Mouse (Mus musculus) hindbrain, embryonic 13.5 days (tissue): ENCODE measurements around the gene Nktr. TPM values are rescaled to one million over a fixed set of nuclear protein-coding genes. Genes with fewer than 3 reads are reported as not detected.

Experiments
- ATAC-seq: fragments of 200-750 bp; cut with Nextera tagmentation; 2 replicates; pipeline ENCODE4 v1.8.0; 2017; ENCODE audit warnings: moderate TSS enrichment; ENCODE audit not compliant: low FRiP score
- H3K27ac ChIP-seq: fragments of 300-500 bp; sonication (generic); 2 replicates; pipeline ENCODE4 v1.5.1; 2015; ENCODE audit warnings: inconsistent platforms, mild to moderate bottlenecking, moderate library complexity
- H3K27me3 ChIP-seq: fragments of 300-500 bp; sonication (generic); 2 replicates; pipeline ENCODE4 v1.6.1; 2015; ENCODE audit warnings: mild to moderate bottlenecking, inconsistent platforms
- H3K36me3 ChIP-seq: fragments of 300-500 bp; sonication (generic); 2 replicates; pipeline ENCODE4 v1.6.1; 2015; ENCODE audit warnings: mild to moderate bottlenecking, inconsistent platforms
- H3K4me1 ChIP-seq: fragments of 300-500 bp; sonication (generic); replicated peaks from 2 replicates; pipeline ENCODE4 v1.6.1; 2015; ENCODE audit warnings: inconsistent platforms
- H3K4me2 ChIP-seq: fragments of 300-500 bp; sonication (generic); 2 replicates; pipeline ENCODE4 v1.6.1; 2015; ENCODE audit warnings: inconsistent platforms, mild to moderate bottlenecking, moderate library complexity
- H3K4me3 ChIP-seq: fragments of 300-500 bp; sonication (generic); 2 replicates; pipeline ENCODE4 v1.5.1; 2015; ENCODE audit warnings: mild to moderate bottlenecking, inconsistent platforms
- H3K9ac ChIP-seq: fragments of 300-500 bp; sonication (generic); 2 replicates; pipeline ENCODE4 v1.6.1; 2015; ENCODE audit warnings: mild to moderate bottlenecking, inconsistent platforms
- H3K9me3 ChIP-seq: fragments of 300-500 bp; sonication (generic); 2 replicates; pipeline ENCODE4 v1.6.1; 2016; ENCODE audit warnings: inconsistent platforms
- WGBS: fragments of 180-500 bp; shearing (Covaris S2); methylation state at CpG from one replicate; pipeline ENCODE4 v1.1.7; 2015; 5-methylcytosine and 5-hydroxymethylcytosine counted together
- polyA plus RNA-seq: library from polyadenylated mRNA; unstranded; fragments of >200 nt; fragmentation: Nextera tagmentation; extraction: Ambion mirVana; gene quantifications from 2 replicates; pipeline ENCODE4 v1.2.1, GENCODE M21; 2015

Gene Nktr
- polyA plus RNA-seq, 1 experiment from 2014 or later: 67.4 TPM

- no peak overlapping the region for H3K27ac ChIP-seq
- H3K4me3 ChIP-seq: no peak overlapping the region
- no peak overlapping the region for H3K9ac ChIP-seq
- no peak overlapping the region for H3K4me2 ChIP-seq
- no peaks in the 10 kb centered on the region for H3K27me3 ChIP-seq
- ATAC-seq: no peak
- peaks cover 8% of the 10 kb centered on the region for H3K4me1 ChIP-seq
- H3K36me3 ChIP-seq: peaks cover 72% of the 10 kb centered on the region
- WGBS: 81% methylated on average over 7 of the region's 7 CpGs
- H3K9me3 ChIP-seq: no peaks in the 10 kb centered on the region
Observed at GRCm38 (mm10) chr9:121684702-121685101, 34.3 kb upstream of the Nktr start.

DNA sequence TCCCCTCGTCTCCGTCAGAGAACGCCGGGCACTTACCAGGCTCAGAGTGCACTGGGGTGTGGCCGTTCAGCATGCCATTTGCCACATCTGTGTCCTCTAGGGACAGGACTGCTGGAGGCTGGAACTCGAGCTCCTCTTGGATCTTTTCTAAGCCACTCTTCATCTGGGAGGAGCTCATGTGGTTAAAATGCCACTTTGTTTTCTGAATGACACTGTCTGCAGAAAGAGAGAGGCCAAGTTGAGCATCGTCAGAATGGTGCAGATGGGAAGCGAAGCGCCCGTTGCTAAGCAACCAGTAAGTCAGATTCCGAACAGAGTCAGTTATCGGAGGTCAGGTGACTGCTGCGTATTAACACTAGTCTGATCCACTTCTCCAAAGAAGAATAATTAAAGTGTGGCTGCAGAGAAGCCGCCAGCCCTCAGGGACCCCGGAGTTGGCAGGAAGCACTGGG, 28.7 kb upstream of the Nktr start:
- peak overlapping the region; percentile 88 for H3K27ac ChIP-seq
- H3K9me3 ChIP-seq: no peaks in the 10 kb centered on the region
- H3K27me3 ChIP-seq: no peaks in the 10 kb centered on the region
- peak overlapping the region; percentile 17; the same call in 1 of the 2 replicates for H3K4me3 ChIP-seq
- peaks cover 65% of the 10 kb centered on the region for H3K36me3 ChIP-seq
- peak overlapping the region; percentile 30; the same call in 1 of the 2 replicates for H3K9ac ChIP-seq
- peaks cover 23% of the 10 kb centered on the region for H3K4me1 ChIP-seq
- H3K4me2 ChIP-seq: peak overlapping the region; percentile 49
- ATAC-seq: peak; percentile 87
- 25% methylated on average over 15 of the region's 15 CpGs for WGBS

GRCm38 (mm10) chr9:121690734-121691133, 28.2 kb upstream of the Nktr start:
- Histone ChIP-seq H3K27me3 (no peaks in the 10 kb centered on the region), H3K4me1 (peaks cover 23% of the 10 kb centered on the region), H3K9me3 (no peaks in the 10 kb centered on the region), H3K27ac (peak overlapping the region; percentile 88), H3K4me2 (peak overlapping the region; percentile 49), H3K36me3 (peaks cover 65% of the 10 kb centered on the region), H3K9ac (peak overlapping the region; percentile 19; the same call in 1 of the 2 replicates), H3K4me3 (no peak overlapping the region)
- peak; percentile 45 for ATAC-seq
- WGBS: 73% methylated on average over 7 of the region's 7 CpGs

DNA sequence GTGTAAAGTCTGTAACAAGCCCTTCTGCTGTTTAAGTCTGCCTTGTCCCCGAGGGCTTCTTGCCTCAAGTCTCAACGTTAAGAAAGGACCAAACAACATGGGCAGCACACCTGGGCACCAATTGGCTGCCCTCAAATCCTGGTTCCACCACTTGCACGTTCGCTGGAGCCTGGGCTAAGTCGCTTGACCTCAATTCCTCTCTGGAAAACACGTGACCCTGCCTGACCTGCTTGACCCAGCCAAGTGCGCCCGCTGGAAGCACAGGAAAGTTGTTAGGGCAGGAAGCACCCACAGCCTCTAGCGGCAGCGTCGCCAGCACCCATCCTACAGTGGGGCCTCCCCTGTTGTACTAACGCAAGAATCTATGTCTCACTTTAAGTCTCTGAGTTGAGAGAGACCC, 24.2 kb upstream of the Nktr start:
- H3K9me3 ChIP-seq: no peaks in the 10 kb centered on the region
- WGBS: 87% methylated on average over 12 of the region's 12 CpGs
- peaks cover 62% of the 10 kb centered on the region for H3K36me3 ChIP-seq

GRCm38 (mm10) chr9:121696626-121697025, 22.3 kb upstream of the Nktr start:
- 85% methylated on average over 9 of the region's 9 CpGs for WGBS
- H3K9ac ChIP-seq: no peak overlapping the region

More for the DNA sequence above, 24.2 kb upstream of the Nktr start:
- Histone ChIP-seq H3K4me3 (no peak overlapping the region), H3K27me3 (no peaks in the 10 kb centered on the region), H3K9ac (no peak overlapping the region), H3K4me1 (peaks cover 18% of the 10 kb centered on the region), H3K4me2 (no peak overlapping the region), H3K27ac (no peak overlapping the region)
- no peak for ATAC-seq

GRCm38 (mm10) chr9:121697150-121698049, 21.6 kb upstream of the Nktr start:
- Histone ChIP-seq H3K9me3 (no peaks in the 10 kb centered on the region), H3K36me3 (peaks cover 61% of the 10 kb centered on the region), H3K27ac (no peak overlapping the region), H3K9ac (no peak overlapping the region), H3K4me3 (no peak overlapping the region), H3K4me1 (peaks cover 2% of the 10 kb centered on the region), H3K4me2 (no peak overlapping the region), H3K27me3 (no peaks in the 10 kb centered on the region)
- WGBS: 100% methylated on average over 1 of the region's 1 CpGs
- ATAC-seq: peak; percentile 54; the same call in 1 of the 2 replicates

More at GRCm38 (mm10) chr9:121696626-121697025, 22.3 kb upstream of the Nktr start:
- ATAC-seq: no peak
- Histone ChIP-seq H3K9me3 (no peaks in the 10 kb centered on the region), H3K4me3 (no peak overlapping the region), H3K4me1 (no peaks in the 10 kb centered on the region), H3K27me3 (no peaks in the 10 kb centered on the region), H3K4me2 (no peak overlapping the region), H3K36me3 (peaks cover 67% of the 10 kb centered on the region), H3K27ac (no peak overlapping the region)

- H3K36me3 ChIP-seq: peaks cover 12% of the 10 kb centered on the region
- peaks cover 33% of the 10 kb centered on the region for H3K4me1 ChIP-seq
- no peaks in the 10 kb centered on the region for H3K9me3 ChIP-seq
- H3K27me3 ChIP-seq: 0 out of 2 replicates have a peak, but pooled peaks cover 4% of the 10 kb centered on the region
- peak overlapping the region; percentile 80 for H3K4me3 ChIP-seq
- peak overlapping the region; percentile 86; the same call in 1 of the 2 replicates for H3K27ac ChIP-seq
- peak overlapping the region; percentile 94 for H3K4me2 ChIP-seq
- H3K9ac ChIP-seq: peak overlapping the region; percentile 88
- ATAC-seq: no peak
- 37% methylated on average over 11 of the region's 11 CpGs for WGBS
Observed at GRCm38 (mm10) chr9:121704261-121704645, 14.7 kb upstream of the Nktr start.

- Histone ChIP-seq H3K27ac (peak within 1 kb of the TSS; percentile 86), H3K9ac (peak within 1 kb of the TSS; percentile 88), H3K4me2 (peak within 1 kb of the TSS; percentile 94), H3K4me3 (peak within 1 kb of the TSS; percentile 80), H3K9me3 (no peaks in the 10 kb centered on the region), H3K36me3 (peaks cover 6% of the 10 kb centered on the region), H3K27me3 (0 out of 2 replicates have a peak, but pooled peaks cover 4% of the 10 kb centered on the region), H3K4me1 (peaks cover 36% of the 10 kb centered on the region)
- peak; percentile 95 for ATAC-seq
- 2% methylated on average over 64 of the region's 69 CpGs for WGBS
Observed at GRCm38 (mm10) chr9:121704646-121705625, 14.0 kb upstream of the Nktr start, which contains the start of gene Sec22c. Sec22c (minus strand) TSS chr9:121705490.

DNA sequence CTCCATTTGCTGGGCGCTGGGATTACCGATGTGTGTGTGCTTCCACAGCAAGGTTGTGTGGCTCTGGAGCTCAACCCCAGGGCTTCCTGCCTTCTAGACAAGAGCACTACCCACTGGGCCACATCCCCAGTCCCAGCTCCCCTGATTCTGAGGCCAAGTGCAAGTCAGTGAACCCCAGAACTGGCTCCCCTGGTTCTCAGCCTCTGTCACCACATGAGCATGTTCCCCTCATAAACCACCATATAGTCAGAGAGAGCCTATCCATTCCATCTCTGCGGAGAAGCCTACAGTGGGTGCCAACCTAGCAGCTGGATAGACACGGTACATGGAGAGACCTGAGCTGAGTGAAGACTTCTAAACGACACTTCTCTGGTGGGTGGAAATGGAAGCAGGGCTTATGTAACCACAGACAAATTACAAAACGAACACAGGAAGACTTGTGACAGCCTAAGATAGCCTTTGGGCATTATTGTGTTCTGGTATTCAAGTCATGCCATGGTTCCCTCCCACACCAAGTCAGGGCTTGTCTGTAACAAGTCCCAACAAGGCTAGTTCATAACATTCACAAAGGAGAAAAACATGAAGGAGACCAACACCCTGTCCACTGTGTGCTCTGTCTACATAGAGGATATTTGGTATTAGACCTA, 12.8 kb upstream of the Nktr start:
- Histone ChIP-seq H3K36me3 (no peaks in the 10 kb centered on the region), H3K27me3 (0 out of 2 replicates have a peak, but pooled peaks cover 4% of the 10 kb centered on the region), H3K4me3 (no peak overlapping the region), H3K4me1 (peaks cover 41% of the 10 kb centered on the region), H3K9me3 (no peaks in the 10 kb centered on the region), H3K9ac (no peak overlapping the region), H3K27ac (no peak overlapping the region), H3K4me2 (peak overlapping the region; percentile 94; the same call in 1 of the 2 replicates)
- 81% methylated on average over 6 of the region's 6 CpGs for WGBS
- no peak for ATAC-seq

DNA sequence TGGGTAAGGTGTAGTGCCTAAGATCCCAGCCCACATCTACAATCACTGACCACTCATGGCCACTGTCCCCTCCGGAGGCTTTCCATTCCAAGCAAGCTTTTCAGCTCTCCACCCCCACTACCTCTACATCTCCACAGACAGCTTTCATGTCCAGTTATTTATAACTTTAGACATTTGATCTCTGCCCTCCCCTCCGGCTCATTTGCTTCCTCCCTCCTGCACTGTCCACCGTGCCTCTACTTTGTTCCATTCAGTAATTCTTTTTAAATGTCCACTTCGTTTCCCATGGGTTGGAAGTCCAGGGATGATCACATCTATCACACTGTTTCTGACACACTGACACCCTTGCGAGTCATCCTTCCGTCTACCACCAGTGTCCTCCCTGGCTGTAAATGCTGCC, 11.2 kb upstream of the Nktr start:
- Histone ChIP-seq H3K4me2 (no peak overlapping the region), H3K9ac (no peak overlapping the region), H3K9me3 (no peaks in the 10 kb centered on the region), H3K4me3 (no peak overlapping the region), H3K36me3 (peaks cover 5% of the 10 kb centered on the region), H3K27me3 (0 out of 2 replicates have a peak, but pooled peaks cover 4% of the 10 kb centered on the region), H3K27ac (no peak overlapping the region), H3K4me1 (peaks cover 50% of the 10 kb centered on the region)
- no peak for ATAC-seq
- 69% methylated on average over 6 of the region's 6 CpGs for WGBS
